Mouse (Mus musculus) heart, postnatal 4 days (tissue): ENCODE data around the gene Tvp23b. TPM values are rescaled to one million over a fixed set of nuclear protein-coding genes. Genes with fewer than 3 reads are reported as not detected.

Source experiments
- DNase-seq: peaks from one replicate; pipeline ENCODE4 v3.0.0; 2021
- total RNA-seq, 2 experiments: library from RNA; stranded (reverse); gene quantifications; 2 replicates each; pipeline ENCODE4 v1.2.3; 2021

Tvp23b gene
- total RNA-seq, 2 experiments from 2014 or later: 18.2 to 22.0 TPM

- DNase-seq: peak; percentile 75
Measured at GRCm38 (mm10) chr11:62901699-62902323, 22.6 kb downstream of the Tvp23b start.

DNA sequence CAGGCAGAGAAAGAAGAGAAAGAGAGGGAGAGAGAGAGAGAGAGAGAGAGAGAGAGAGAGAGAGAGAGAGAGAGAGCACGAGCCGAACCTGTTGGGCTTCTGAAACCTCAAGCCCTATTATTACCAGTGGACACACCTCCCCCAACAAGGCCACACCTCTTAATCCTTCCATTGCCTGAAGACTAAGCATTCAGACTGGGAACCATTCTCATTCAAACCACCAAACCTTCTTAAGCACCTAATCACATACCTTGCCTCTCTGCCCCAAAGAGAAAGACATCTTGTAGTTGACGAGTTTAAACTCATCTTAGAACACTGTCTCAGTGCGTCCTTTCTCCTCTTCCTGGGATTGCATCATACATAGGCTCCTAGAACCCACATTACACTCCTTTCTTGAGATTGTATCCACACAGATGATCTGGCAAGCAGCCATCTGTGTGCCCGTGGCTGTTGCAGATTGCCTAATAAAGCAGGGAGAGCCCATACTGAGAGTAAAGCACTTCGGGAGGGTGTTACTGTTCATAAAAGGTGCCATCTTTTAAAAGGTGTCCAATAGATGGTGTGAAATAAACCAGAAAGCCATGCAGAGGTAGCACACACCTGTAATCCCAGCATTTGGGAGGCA lies 24.7 kb downstream of the Tvp23b start:
- DNase-seq: no peak

DNA sequence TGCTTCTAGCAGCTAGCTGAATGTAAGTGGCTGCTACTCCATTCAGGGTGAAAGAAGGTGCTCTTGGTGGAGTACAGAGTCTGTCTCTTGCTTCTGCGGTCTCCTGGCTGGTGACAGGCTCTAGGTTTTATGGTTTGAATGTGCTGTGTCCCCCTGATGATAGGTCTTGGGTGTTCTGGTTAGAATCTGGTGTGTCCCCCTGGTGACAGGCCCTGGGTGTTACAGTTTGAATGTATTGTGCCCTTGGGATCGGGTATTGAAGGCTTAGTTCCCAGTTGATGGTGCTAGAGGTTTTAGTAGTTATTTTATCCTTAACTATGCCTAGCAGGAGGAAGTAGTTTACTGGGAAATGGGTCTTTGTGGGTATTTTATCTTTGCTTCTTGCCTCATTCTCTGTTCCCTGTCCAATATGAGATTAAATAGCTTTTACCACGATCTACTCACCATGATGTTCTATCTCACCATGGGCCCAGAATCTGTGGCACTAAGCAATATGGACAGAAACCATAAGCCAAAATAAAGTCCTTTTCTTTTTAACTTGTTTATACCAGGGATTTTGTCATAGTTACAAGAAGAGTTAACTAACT lies 30.6 kb downstream of the Tvp23b start:
- no peak for DNase-seq

DNA sequence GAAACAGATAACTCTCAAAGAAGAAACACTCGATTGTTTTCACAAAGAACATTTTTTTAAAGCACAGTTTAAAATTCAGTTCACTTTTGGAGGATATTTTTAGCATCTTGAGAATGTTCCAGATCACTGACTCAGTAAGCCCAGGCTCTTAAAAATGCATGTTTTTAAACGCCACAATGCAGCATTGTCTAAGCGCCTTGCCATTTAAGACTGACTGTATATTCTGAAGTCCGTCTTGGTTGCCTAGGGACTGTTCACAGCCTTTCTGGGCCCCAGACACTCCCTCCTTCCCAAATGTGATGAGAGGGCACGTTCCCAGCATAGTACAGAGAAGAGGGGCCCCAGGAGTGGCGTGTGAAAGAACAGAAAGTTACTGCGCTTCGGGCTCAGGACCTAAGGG lies 32.1 kb downstream of the Tvp23b start:
- DNase-seq: peak; percentile 22

GRCm38 (mm10) chr11:62913141-62913540 lies 33.9 kb downstream of the Tvp23b start:
- DNase-seq: no peak

DNA sequence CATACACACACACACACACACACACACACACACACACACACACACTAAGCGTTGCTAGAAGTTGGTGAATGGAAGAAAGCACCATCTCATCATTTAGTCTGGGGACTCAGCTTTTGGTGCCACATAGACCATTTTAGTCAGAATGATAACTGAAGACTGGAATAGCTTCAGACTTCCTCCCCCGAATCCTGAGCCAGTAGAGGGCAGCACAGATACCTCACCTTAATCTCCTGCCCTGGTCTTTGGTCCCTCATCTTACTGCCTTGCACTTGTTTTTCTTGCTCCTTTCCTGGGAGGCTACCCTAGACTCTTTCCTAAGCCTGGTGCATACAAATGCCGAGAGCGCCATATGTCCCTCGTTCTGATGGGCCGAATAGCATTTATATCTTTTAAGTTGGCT lies 35.3 kb downstream of the Tvp23b start:
- peak; percentile 50 for DNase-seq

DNA sequence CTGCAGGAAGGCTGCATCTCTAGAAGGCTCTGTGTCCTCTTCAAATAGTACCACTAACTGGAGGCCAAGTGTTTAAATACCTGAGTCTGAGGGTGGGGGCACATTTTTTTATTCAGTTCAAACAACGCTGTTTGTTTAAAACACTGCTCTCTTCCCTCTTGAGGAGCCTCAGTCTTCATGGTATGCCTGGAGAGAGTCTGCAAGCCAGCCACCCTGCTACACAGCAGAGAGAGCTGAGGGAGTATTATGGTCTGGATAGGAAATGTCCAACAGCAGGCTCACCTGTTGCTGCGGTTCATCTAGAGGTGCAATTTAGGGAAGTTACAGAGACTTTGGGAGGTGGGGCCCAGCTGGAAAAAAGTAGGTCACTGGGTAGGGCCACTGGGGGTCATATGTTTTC lies 36.2 kb downstream of the Tvp23b start:
- DNase-seq: no peak

- DNase-seq: no peak
Measured at GRCm38 (mm10) chr11:62916765-62917164, 37.5 kb downstream of the Tvp23b start.

DNA sequence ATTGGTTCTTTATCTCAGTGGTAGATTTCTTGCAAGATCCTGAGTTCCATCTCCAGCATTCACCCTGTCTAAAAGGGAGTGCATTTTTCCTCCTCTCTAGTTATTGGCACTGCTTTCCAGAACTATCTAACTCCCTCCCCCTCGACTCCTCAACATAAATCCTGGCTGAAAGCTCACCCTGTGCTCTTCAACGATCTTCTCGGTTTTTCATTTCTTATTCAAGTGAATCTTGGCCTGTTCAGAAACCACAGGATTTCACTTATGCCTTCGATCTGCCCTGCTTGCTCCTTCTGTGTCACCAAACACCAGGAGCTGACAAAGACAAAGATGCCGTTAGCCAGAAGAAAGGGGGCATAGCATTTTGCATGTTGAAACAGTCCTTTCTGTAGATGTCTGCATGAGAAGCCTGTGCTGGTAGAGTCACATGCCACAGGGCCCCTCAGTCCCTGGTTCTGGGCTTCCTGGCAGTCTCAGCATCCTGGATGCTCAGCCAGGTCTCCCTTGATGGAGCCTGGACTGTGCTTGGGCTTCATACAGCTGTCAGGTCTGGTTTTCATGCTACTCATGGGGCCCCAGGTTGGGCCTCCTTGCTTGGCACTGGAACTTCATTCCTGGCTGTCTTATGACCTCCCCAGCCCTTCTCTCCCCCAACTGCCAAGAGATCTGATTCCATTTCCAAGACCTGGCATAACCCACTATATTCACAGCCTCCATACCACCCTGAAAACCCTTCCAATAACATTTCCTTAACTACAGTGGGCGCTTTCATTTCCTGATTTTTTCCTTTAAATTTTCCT lies 40.9 kb downstream of the Tvp23b start:
- no peak for DNase-seq

DNA sequence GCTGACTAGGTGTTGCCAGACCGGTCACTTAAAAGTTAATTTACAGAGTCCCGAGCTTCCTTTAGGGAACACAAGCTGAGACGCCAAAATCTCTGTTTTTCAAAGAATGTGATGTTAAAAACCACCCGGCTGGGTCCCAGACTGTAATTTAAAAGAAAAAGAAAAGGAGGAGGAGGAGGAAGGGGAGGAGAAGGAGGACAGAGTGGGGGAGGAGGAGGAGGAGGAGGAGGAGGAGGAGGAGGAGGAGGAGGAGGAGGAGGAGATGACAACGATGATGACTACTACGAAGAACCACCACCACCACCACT lies 41.4 kb downstream of the Tvp23b start:
- no peak for DNase-seq

DNA sequence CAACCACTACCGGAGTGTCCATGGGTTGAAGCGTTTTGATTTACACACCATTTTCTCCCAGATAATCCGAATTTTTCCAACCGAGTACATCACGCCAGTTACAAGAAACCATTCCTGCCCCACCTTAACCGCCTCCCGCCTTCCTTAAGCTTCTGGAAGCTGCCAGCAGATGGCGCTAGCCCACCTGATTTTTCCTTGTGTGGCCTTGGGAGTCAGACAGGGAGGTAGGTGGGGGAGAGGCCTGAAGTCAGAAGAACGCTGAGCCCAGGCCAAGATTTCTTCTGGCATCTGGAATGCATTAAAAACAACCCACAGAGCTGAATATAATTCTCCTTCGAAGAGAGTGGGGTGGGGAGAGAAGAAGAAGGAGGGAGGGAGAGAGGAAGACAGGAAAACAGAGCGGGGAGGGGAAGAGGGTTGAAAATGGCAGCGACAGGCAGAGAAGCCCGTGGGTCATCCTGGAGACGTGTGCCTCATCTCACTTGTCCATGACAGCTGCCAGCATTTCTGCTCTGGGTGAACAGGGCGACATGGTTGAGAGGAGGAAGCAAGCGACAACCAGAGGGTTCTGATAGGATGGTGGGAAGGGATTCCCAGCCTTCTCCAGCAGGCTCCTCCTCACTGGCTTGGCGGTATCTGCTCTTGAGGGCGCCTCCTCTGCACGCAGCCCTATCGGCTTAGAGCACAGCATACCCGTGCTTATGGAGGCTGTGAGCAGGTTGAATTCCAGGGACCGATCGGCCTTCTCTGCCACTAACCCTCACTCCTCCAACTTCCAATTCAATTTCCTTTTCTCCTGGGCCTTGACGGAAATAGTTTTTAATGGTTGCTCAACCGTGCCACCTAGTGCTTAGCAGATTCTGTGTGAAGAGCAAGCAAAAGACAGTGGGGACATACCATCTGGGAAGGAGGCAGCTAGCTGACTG lies 42.1 kb downstream of the Tvp23b start:
- DNase-seq: peak; percentile 96

DNA sequence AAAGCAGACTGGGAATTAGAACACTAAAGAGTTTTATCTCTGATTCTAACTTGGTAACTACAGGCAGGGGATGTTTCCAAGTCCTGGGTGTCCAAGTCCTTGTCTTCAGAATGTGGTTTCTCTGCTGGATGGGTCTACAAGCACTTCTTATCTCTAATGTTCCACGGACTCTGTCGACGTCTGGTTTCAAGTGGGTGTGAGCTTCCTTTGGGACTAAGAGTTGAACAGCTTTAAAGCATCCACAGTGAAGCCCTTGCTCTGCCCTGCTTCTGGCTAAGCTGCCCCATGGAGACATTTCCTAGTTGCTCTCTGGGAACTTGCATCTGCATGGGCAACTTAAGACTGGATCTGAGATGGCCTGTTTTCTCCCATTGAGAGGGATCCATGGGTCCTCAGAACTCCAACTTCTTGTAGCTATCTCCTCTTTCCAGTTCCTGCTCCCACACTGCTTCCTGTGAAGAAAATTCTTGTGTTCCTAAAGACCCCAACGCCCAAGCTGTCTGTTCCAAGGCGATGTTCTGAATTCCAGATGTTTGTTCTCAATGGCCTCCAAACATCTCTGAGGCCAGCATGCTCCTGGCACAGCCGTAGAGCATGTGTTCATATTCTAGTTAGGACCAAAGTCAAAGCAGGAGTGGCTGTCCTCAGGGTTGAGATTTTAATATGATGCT lies 45.0 kb downstream of the Tvp23b start:
- peak; percentile 46 for DNase-seq

GRCm38 (mm10) chr11:62929799-62930198 lies 50.5 kb downstream of the Tvp23b start:
- no peak for DNase-seq

DNA sequence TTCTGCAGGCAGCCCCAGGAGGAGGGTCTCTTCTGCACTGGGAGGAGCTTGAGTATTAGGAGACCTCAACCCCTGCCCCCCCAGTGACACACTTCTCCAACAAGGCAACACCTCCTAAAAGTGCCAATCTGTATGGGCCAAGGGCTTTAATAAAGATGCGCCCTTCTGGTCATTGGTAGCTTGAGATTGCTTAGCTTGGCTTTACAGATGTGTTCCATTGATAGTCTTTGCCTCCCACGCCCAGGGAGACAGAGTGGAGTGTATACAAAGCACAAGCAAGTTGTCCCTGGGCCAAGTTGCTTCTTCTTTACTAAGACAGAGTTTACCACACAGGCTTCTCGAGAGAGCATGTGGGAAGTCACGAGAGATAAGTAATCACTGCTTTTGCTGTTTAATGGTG lies 51.3 kb downstream of the Tvp23b start:
- no peak for DNase-seq

DNA sequence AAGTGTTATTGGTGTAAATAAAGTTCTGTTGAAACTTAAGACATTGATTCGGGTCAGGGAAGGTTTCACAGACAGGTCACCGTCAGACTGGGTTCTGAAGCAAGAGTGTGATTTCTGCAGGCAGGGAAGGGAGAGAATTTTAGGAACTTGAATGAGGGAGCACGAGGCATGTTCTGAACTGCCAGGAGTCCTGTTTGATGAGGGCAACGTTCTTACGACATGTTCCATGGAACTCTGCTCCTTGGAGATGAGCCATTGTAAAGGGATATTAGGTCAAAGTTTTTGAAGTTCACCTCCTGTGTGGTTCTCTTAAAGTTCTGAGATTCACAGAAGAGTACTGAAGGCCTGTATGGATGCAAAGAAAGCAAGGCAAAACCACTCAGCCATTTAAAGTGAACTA lies 51.9 kb downstream of the Tvp23b start:
- DNase-seq: no peak

DNA sequence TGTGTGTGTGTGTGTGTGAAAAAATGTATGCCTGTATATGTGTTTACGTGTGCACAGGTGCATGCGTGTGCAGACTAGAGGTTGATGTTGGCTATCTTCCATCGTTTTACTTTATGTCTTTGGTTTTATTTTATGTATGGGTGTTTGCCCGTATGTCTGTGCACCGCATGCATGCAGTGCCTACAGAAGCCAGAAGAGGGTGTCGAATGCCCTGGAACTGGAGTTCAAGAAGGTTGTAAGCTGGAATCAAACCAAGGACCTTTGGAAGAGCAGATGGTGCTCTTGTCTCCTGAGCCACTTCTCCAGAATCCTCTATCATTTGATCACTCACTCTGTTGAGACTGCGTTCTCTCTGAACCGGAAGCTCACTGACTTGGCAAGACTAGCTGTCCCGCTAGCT lies 53.8 kb downstream of the Tvp23b start:
- no peak for DNase-seq

- DNase-seq: peak; percentile 20
Measured at GRCm38 (mm10) chr11:62934795-62935514, 55.7 kb downstream of the Tvp23b start.

GRCm38 (mm10) chr11:62937986-62938385 lies 58.7 kb downstream of the Tvp23b start:
- DNase-seq: no peak

- no peak for DNase-seq
Measured at GRCm38 (mm10) chr11:62938921-62939320, 59.7 kb downstream of the Tvp23b start.

- no peak for DNase-seq
Measured at GRCm38 (mm10) chr11:62940176-62940575, 60.9 kb downstream of the Tvp23b start.

DNA sequence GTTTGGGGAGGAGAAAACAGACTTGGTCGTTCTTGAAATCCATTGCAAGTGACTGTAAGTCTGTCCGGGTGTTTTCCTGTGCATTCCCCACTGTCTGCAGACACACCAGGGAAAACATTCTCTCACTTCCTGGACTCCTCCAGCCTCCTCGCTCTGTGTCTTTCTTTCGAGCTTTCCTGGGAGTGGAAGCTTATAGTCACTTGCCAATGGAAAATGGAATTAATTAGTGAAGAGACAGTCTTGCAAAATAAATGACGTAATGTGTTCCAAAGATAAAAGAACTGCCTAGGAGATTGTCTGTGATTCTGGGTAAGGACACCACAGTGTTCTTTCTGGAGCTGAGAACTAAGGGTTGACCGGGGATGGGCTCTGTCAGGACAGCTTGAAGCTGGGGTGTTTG lies 64.3 kb downstream of the Tvp23b start:
- DNase-seq: no peak
